Mouse (Mus musculus) midbrain, embryonic 15.5 days (tissue): ENCODE results near the gene Rpl13. TPM values are rescaled to one million over a fixed set of nuclear protein-coding genes. Genes with fewer than 3 reads are reported as not detected.

ENCODE experiments used
- ATAC-seq: fragments of 200-750 bp; cut with Nextera tagmentation; replicated peaks from 2 replicates; pipeline ENCODE4 v1.8.0; 2017; ENCODE audit warnings: moderate TSS enrichment
- H3K27ac ChIP-seq: fragments of 300-500 bp; sonication (generic); 2 replicates; pipeline ENCODE4 v1.5.1; 2015; ENCODE audit warnings: mild to moderate bottlenecking, inconsistent platforms
- H3K27me3 ChIP-seq: fragments of 300-500 bp; sonication (generic); replicated peaks from 2 replicates; pipeline ENCODE4 v1.6.1; 2015; ENCODE audit warnings: inconsistent platforms
- H3K36me3 ChIP-seq: fragments of 300-500 bp; sonication (generic); replicated peaks from 2 replicates; pipeline ENCODE4 v1.6.1; 2015; ENCODE audit warnings: inconsistent platforms
- H3K4me1 ChIP-seq: fragments of 300-500 bp; sonication (generic); 2 replicates; pipeline ENCODE4 v1.6.1; 2015; ENCODE audit warnings: inconsistent platforms
- H3K4me2 ChIP-seq: fragments of 300-500 bp; sonication (generic); 2 replicates; pipeline ENCODE4 v1.6.1; 2015; ENCODE audit warnings: inconsistent platforms, mild to moderate bottlenecking, moderate library complexity
- H3K4me3 ChIP-seq: fragments of 300-500 bp; sonication (generic); 2 replicates; pipeline ENCODE4 v1.5.1; 2015; ENCODE audit warnings: mild to moderate bottlenecking, inconsistent platforms
- H3K9ac ChIP-seq: fragments of 300-500 bp; sonication (generic); 2 replicates; pipeline ENCODE4 v1.6.1; 2015; ENCODE audit warnings: mild to moderate bottlenecking, inconsistent platforms
- H3K9me3 ChIP-seq: fragments of 300-500 bp; sonication (generic); 2 replicates; pipeline ENCODE4 v1.6.1; 2016; ENCODE audit warnings: inconsistent platforms
- WGBS: fragments of 180-500 bp; shearing (Covaris S2); methylation state at CpG from one replicate; pipeline ENCODE4 v1.1.7; 2015; ENCODE audit warnings: mixed read lengths; 5-methylcytosine and 5-hydroxymethylcytosine counted together
- polyA plus RNA-seq: library from polyadenylated mRNA; unstranded; fragments of >200 nt; fragmentation: Nextera tagmentation; extraction: Ambion mirVana; gene quantifications from 2 replicates; pipeline ENCODE4 v1.2.1, GENCODE M21; 2015

Rpl13 gene
- polyA plus RNA-seq, 1 experiment from 2014 or later = 632 TPM

DNA sequence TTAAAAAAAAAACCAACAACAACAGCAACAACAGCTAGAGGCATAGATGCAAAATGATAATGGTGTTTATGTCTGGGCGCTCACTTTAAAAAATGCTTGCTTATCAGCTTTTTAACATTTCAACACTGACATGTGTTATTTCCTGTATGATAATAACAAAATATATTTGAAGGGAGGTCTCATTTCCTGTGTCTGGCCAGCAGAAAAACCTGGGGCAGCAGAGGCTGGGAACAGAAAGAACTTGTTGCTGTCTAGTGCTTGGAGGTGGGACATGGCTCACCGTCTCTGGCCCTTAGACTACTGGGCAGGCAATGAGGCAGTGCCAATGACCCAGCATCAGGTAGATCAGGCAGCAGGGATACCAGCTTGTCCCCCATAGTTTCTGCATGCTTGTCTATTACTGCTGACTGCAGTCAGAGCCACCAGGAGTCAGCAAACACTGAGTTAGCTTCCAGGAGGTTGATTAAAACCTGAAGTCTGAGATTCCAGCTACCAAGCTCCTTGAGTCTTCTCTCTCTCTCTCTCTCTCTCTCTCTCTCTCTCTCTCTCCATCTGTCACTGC, 11.8 kb downstream of the Rpl13 start:
- H3K27ac ChIP-seq = no peak overlapping the region
- H3K4me1 ChIP-seq = peaks cover 15% of the 10 kb centered on the region
- no peaks in the 10 kb centered on the region for H3K9me3 ChIP-seq
- H3K36me3 ChIP-seq = no peaks in the 10 kb centered on the region
- H3K4me2 ChIP-seq = no peak overlapping the region
- no peak for ATAC-seq
- H3K9ac ChIP-seq = no peak overlapping the region
- peaks cover 35% of the 10 kb centered on the region for H3K27me3 ChIP-seq
- no peak overlapping the region for H3K4me3 ChIP-seq
- WGBS = 80% methylated on average over 2 of the region's 2 CpGs

DNA sequence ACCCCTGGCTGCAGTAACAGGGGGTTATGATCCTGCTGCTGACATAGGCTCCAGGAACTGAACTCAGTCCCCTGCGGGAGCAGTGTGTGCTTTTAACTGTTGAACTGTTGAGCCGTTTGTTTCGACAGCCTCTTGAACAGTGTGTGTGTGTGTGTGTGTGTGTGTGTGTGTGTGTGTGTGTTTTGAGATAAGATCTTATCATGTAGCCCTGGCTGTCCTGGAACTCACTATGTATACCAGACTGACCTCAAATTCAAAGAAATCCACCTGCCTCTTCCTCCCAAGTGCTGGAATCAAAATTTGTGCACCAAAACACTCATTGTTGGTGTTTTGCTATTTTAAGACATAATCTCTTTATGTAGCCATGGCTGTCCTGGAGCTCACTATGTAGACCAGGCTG, 12.5 kb downstream of the Rpl13 start:
- Histone ChIP-seq H3K9ac (no peak overlapping the region), H3K27ac (no peak overlapping the region), H3K4me2 (no peak overlapping the region), H3K36me3 (no peaks in the 10 kb centered on the region), H3K4me3 (no peak overlapping the region), H3K9me3 (no peaks in the 10 kb centered on the region), H3K4me1 (peaks cover 15% of the 10 kb centered on the region), H3K27me3 (peaks cover 41% of the 10 kb centered on the region)
- 60% methylated on average over 3 of the region's 3 CpGs for WGBS
- no peak for ATAC-seq

DNA sequence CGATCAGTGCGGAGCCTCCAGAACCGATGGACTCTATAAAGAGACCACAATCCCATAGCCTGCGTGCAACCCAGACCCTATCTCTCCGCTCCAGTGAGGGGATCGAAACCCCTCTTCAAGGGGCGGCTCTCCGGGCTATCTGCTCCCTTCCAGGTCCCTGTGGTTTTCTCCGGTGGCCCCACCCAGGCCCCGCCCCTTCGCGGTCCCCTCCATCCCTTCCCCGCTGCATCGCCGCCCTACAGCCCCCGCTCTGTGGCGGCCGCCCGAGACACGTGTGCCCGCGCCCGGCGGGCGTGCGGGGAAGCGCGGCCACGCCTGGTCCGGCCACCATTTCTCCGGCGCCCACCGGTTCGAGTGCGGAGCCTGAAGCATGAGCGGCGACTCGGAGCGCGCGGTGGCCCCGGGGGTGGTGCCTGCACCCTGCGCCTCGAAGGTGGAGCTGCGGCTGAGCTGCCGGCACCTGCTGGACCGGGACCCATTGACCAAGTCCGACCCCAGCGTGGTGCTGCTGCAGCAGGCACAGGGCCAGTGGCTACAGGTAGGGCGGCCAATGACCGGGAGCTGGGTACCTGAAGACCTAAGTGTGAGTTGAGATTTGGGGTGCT, 15.1 kb downstream of the Rpl13 start, which contains the start of gene Cpne7:
Cpne7 (plus strand) TSS at position 248 of the 605 bp plus-strand sequence.
- Histone ChIP-seq H3K27me3 (peaks cover 41% of the 10 kb centered on the region), H3K4me2 (peak within 1 kb of the TSS; percentile 80), H3K36me3 (no peaks in the 10 kb centered on the region), H3K4me3 (peak within 1 kb of the TSS; percentile 46), H3K9ac (peak within 1 kb of the TSS; percentile 55), H3K9me3 (no peaks in the 10 kb centered on the region), H3K27ac (no peak within 1 kb of the TSS), H3K4me1 (peaks cover 15% of the 10 kb centered on the region)
- peak; percentile 39; the same call in 1 of the 2 replicates for ATAC-seq
- under 1% methylated on average over 51 of the region's 51 CpGs for WGBS

DNA sequence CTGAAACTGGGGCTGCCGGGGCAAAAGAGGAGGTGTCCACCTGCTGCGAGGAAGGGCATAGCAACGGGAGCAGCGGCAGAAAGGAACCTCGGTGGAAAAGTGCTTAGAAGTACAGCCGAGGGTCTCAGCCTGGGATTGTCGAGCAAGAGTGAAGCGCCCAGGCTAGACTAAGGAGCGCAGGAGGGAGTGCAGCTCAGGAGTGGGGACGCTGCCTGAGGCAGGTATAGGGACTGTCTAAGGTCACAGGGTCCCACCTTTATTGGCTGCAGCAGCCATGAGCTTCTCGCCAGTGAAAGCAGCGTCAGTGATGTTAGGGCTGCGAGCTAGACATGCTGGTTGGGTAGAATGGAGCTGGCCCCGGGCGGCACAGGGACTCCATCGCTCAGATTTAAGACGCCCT, 15.6 kb downstream of the Rpl13 start:
- WGBS = 3% methylated on average over 17 of the region's 17 CpGs
- Histone ChIP-seq H3K9me3 (no peaks in the 10 kb centered on the region), H3K4me1 (peaks cover 15% of the 10 kb centered on the region), H3K4me3 (peak overlapping the region; percentile 46), H3K27ac (no peak overlapping the region), H3K27me3 (peaks cover 41% of the 10 kb centered on the region), H3K4me2 (peak overlapping the region; percentile 80), H3K36me3 (no peaks in the 10 kb centered on the region), H3K9ac (peak overlapping the region; percentile 55; the same call in 1 of the 2 replicates)
- 0 out of 2 replicates have a peak, but pooled peaks have one; percentile 52 for ATAC-seq

DNA sequence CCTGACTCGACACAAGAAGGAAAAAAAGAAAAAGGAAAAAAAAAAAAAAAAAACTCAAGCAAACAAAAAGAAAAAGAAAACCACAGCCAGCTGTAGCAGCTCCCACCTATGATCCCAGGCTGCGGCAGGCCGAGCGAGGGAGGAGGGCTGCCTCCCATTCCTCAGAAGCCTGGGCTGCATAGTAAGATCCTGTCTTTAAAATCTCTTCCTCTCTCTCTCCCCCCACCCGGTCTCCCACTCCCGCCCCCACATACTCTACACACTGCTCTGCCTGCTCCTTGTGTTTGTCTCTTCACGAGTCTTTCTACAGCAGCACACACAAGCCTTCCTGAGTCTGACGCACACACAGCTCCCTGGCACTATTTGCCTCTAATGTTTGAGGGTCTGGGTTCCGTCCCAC, 19.9 kb downstream of the Rpl13 start:
- Histone ChIP-seq H3K9me3 (no peaks in the 10 kb centered on the region), H3K36me3 (no peaks in the 10 kb centered on the region), H3K4me1 (peaks cover 15% of the 10 kb centered on the region), H3K4me3 (no peak overlapping the region), H3K9ac (no peak overlapping the region), H3K4me2 (no peak overlapping the region), H3K27ac (no peak overlapping the region), H3K27me3 (peaks cover 39% of the 10 kb centered on the region)
- 84% methylated on average over 9 of the region's 9 CpGs for WGBS
- no peak for ATAC-seq

DNA sequence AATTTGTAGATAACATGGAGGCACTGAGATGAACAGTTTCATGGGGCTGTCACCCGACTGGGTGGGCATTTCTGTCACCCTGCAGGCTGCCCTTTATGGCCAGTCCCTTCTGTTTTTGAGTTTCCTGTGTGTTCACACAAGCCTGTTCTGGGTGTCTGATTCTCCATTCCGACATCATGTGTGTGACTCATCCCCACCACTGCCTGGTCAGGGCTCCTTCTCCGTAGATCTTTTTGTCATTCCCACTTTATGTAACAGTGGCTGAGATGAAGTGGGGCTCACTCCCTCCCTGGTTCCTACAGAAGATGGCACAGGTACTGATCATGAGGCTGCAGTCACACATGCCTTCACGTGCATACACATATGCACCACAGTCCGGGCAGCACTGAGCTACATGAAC, 20.5 kb downstream of the Rpl13 start:
- no peak for ATAC-seq
- no peaks in the 10 kb centered on the region for H3K9me3 ChIP-seq
- H3K36me3 ChIP-seq = no peaks in the 10 kb centered on the region
- peaks cover 35% of the 10 kb centered on the region for H3K27me3 ChIP-seq
- no peak overlapping the region for H3K9ac ChIP-seq
- no peak overlapping the region for H3K27ac ChIP-seq
- H3K4me2 ChIP-seq = no peak overlapping the region
- WGBS = 77% methylated on average over 5 of the region's 5 CpGs
- H3K4me3 ChIP-seq = no peak overlapping the region
- peaks cover 9% of the 10 kb centered on the region for H3K4me1 ChIP-seq

DNA sequence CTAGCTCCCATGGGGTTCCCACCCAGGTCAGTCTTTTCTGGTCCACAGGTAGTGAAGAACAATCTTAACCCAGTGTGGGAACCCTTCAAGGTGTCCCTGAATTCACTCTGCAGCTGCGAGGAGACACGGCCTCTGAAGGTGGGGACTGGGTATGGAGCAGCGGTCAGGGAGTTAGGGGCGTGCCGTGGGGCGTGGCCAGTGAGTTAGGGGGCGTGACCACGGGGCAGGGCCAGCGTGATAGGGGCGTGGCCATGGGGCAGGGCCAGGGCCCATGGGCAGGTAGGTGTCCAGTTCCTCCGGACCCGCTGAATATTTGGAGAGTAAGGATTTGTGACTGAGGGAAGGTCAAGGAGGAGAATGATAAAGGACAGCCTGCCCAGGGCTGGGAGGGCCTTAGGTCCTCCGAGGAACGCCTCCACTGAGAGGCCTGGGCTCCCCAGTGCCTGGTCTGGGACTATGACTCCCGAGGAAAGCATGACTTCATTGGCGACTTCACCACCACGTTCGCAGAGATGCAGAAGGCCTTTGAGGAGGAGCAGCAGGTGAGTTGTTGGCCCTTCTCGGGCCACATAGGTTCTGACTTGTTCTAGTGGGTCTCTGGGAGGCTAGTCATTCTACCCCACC, 24.2 kb downstream of the Rpl13 start:
- peaks cover 16% of the 10 kb centered on the region for H3K27me3 ChIP-seq
- 8% methylated on average over 19 of the region's 19 CpGs for WGBS
- no peak overlapping the region for H3K4me2 ChIP-seq
- no peak overlapping the region for H3K4me3 ChIP-seq
- no peak overlapping the region for H3K9ac ChIP-seq
- H3K27ac ChIP-seq = no peak overlapping the region
- 0 out of 2 replicates have a peak, but pooled peaks cover 3% of the 10 kb centered on the region for H3K4me1 ChIP-seq
- no peak for ATAC-seq
- no peaks in the 10 kb centered on the region for H3K36me3 ChIP-seq
- no peaks in the 10 kb centered on the region for H3K9me3 ChIP-seq

DNA sequence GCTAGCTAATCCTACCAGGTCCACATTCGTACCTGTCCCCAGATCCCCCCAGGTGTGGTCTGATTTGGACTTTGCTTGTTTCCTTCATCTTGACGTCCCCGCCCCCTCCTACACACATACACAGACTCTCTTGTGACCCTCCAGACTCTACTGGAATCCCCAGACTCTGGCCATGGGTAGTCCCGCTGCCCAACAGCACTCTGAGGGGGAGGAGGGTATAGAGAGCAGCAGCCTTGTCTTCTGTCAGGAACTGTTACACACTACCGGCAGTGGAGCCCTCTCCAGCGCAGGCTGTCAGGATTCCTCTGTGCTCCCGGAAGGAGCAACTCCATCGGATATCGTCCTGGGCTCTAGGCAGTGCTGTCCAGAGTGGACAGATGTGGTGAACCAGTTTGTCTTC, 28.9 kb downstream of the Rpl13 start:
- Histone ChIP-seq H3K36me3 (no peaks in the 10 kb centered on the region), H3K27me3 (peaks cover 12% of the 10 kb centered on the region), H3K4me1 (peaks cover 18% of the 10 kb centered on the region), H3K4me3 (no peak overlapping the region), H3K9me3 (no peaks in the 10 kb centered on the region), H3K4me2 (no peak overlapping the region), H3K9ac (no peak overlapping the region), H3K27ac (no peak overlapping the region)
- 69% methylated on average over 9 of the region's 9 CpGs for WGBS
- ATAC-seq = no peak

DNA sequence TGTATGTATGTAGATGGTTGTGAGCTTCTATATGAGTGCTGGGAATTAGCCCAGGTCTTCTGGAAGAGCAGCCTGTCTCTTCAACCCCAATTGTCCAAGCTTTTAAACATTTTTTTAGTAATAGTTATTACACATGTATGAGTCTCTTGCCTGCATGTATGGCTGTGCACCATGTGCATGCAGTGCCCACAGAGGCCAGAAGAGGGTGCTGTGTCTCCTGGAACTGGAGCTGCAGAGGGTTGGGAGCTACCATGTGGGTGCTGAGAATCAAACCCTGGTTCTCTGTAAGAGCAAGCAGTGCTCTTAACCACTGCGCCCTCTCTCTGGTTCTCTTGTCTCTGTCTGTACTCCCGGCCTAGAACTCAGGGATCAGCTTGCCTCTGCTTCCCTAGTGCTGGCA, 30.8 kb downstream of the Rpl13 start:
- Histone ChIP-seq H3K4me3 (no peak overlapping the region), H3K4me2 (no peak overlapping the region), H3K9ac (no peak overlapping the region), H3K27me3 (no peaks in the 10 kb centered on the region), H3K4me1 (peaks cover 27% of the 10 kb centered on the region), H3K36me3 (no peaks in the 10 kb centered on the region), H3K9me3 (no peaks in the 10 kb centered on the region), H3K27ac (no peak overlapping the region)
- ATAC-seq = no peak
- 100% methylated on average over 2 of the region's 2 CpGs for WGBS

DNA sequence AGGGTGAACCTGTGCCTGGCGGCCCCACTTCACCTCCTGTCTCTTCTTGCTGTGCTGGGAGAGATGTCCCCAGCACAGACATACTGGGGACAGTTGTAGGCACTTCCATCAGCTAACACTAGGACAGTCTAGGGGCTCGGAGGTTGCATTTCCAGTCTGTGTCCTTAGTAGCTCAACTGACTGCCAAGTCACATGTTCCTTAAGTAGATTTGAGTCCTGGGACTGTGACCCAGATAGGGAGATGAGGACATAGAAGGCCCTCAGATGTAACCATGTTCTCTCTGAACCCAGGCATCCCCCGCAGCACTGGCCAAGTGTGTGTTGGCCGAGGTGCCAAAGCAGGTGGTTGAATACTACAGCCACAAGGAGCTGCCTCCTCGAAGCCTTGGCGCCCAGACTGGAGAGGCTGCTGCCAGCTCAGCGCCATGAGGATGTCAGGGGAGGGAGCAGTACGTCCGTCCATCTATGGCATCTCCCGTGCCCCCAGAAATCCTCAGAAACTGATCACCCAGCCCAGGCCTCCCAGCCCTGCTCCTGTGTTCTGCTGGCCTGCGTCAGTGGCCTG, 32.1 kb downstream of the Rpl13 start:
- Histone ChIP-seq H3K4me2 (no peak overlapping the region), H3K4me3 (no peak overlapping the region), H3K9me3 (no peaks in the 10 kb centered on the region), H3K27ac (peak overlapping the region; percentile 80), H3K4me1 (peaks cover 29% of the 10 kb centered on the region), H3K9ac (no peak overlapping the region), H3K36me3 (no peaks in the 10 kb centered on the region), H3K27me3 (no peaks in the 10 kb centered on the region)
- no peak for ATAC-seq
- 88% methylated on average over 11 of the region's 11 CpGs for WGBS

DNA sequence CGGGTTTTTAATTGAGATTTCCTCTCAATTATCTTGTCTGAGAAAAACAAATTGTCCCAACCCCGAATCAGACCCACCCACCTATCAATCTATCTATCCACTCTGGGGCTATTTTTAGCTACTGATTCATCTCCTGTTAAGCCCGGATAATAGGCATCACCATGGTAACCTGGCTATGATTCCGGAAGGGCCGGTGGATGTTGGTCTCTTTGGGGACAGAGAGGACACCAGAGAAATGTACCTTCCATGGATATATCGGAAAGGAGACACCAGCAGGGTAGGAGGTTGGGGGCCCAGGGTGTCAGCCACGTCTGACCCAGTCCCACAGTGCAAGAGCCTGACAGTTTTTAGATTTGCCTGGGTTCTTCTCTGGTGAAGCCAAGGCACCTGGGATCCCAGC, 33.3 kb downstream of the Rpl13 start:
- H3K9me3 ChIP-seq = no peaks in the 10 kb centered on the region
- peak overlapping the region; percentile 80 for H3K27ac ChIP-seq
- ATAC-seq = peak; percentile 83
- peak overlapping the region; percentile 14 for H3K4me2 ChIP-seq
- H3K27me3 ChIP-seq = no peaks in the 10 kb centered on the region
- 14% methylated on average over 7 of the region's 7 CpGs for WGBS
- peaks cover 29% of the 10 kb centered on the region for H3K4me1 ChIP-seq
- H3K9ac ChIP-seq = no peak overlapping the region
- no peaks in the 10 kb centered on the region for H3K36me3 ChIP-seq
- H3K4me3 ChIP-seq = peak overlapping the region; percentile 3; the same call in 1 of the 2 replicates

DNA sequence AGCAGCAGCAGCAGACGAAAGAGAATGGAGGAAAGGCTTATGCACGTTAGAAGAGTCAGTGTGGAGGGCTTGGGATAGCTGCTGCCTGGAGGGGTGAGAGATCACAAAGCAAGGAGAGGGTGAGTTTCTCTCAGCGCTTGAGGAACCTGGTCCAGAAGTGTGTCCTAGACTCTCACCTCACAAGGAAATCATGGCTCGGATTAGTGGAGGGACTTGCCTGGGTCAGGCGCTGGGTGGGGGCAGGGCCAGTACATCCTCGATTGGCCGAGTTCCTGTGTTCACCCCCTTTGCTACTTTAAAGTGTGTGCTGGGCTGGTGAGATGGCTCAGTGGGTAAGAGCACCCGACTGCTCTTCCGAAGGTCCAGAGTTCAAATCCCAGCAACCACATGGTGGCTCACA, 33.7 kb downstream of the Rpl13 start:
- Histone ChIP-seq H3K27me3 (no peaks in the 10 kb centered on the region), H3K9me3 (no peaks in the 10 kb centered on the region), H3K4me1 (peaks cover 29% of the 10 kb centered on the region), H3K36me3 (no peaks in the 10 kb centered on the region), H3K4me3 (peak overlapping the region; percentile 3; the same call in 1 of the 2 replicates), H3K27ac (peak overlapping the region; percentile 80), H3K4me2 (peak overlapping the region; percentile 14), H3K9ac (no peak overlapping the region)
- WGBS = 43% methylated on average over 9 of the region's 9 CpGs
- peak; percentile 37; the same call in 1 of the 2 replicates for ATAC-seq
